Mouse (Mus musculus): ENCODE measurements around the gene Tspan5.

Gene Tspan5

GRCm38 (mm10) chr3:138914626-138915288 lies 172.8 kb downstream of the Tspan5 start:
- intact Hi-C loops (cut with DNase I), result no loop called here

- intact Hi-C loops (cut with DNase I), result no loop called here
Observed at GRCm38 (mm10) chr3:138916591-138916990, 174.6 kb downstream of the Tspan5 start.

GRCm38 (mm10) chr3:138917016-138917415 lies 175.0 kb downstream of the Tspan5 start:
- intact Hi-C loops (cut with DNase I), result no loop called here

GRCm38 (mm10) chr3:138918241-138918640 lies 176.2 kb downstream of the Tspan5 start:
- intact Hi-C loops (cut with DNase I), result no loop called here

GRCm38 (mm10) chr3:138926161-138926560 lies 184.2 kb downstream of the Tspan5 start:
- intact Hi-C loops (cut with DNase I), result no loop called here

- intact Hi-C loops (cut with DNase I), result no loop called here
Observed at GRCm38 (mm10) chr3:138927437-138927836, 185.4 kb downstream of the Tspan5 start.

GRCm38 (mm10) chr3:138936780-138937179 lies 194.8 kb downstream of the Tspan5 start:
- intact Hi-C loops (cut with DNase I), result no loop called here

GRCm38 (mm10) chr3:138937241-138937640 lies 195.2 kb downstream of the Tspan5 start:
- intact Hi-C loops (cut with DNase I), result no loop called here

- intact Hi-C loops (cut with DNase I), result no loop called here
Observed at GRCm38 (mm10) chr3:138941604-138942003, 199.6 kb downstream of the Tspan5 start.

- intact Hi-C loops (cut with DNase I), result no loop called here
Observed at GRCm38 (mm10) chr3:138945516-138945915, 203.5 kb downstream of the Tspan5 start.

- intact Hi-C loops (cut with DNase I), result no loop called here
Observed at GRCm38 (mm10) chr3:138949081-138949480, 207.1 kb downstream of the Tspan5 start.

GRCm38 (mm10) chr3:138955220-138955619 lies 213.2 kb downstream of the Tspan5 start:
- intact Hi-C loops (cut with DNase I), result no loop called here

Data from adrenal gland (tissue).